Mouse (Mus musculus) small intestine, adult 2 months (tissue): ENCODE results near the gene Fam205c.

ENCODE experiments used
- CTCF ChIP-seq: fragments of 200-500 bp; IDR thresholded peaks from 2 replicates; pipeline ENCODE4 v1.5.1; 2012; ENCODE audit warnings: low read depth, mild to moderate bottlenecking, control low read depth, inconsistent platforms, low read length, moderate library complexity, mixed read lengths; ENCODE audit not compliant: insufficient replicate concordance, insufficient read length; ENCODE audit errors: extremely low read depth
- POLR2A ChIP-seq: fragments of 200-500 bp; IDR thresholded peaks from 2 replicates; pipeline ENCODE4 v1.6.1; 2012; ENCODE audit warnings: low read depth, mild to moderate bottlenecking, control low read depth, inconsistent platforms, low read length, moderate library complexity

- TF ChIP-seq POLR2A = no peak
- no peak for TF ChIP-seq CTCF
Observed at GRCm38 (mm10) chr4:42872746-42873435, 1.1 kb downstream of the Fam205c start.
